Mouse (Mus musculus): Measurements from ENCODE around the gene Bcl2l2.

Bcl2l2 gene

DNA sequence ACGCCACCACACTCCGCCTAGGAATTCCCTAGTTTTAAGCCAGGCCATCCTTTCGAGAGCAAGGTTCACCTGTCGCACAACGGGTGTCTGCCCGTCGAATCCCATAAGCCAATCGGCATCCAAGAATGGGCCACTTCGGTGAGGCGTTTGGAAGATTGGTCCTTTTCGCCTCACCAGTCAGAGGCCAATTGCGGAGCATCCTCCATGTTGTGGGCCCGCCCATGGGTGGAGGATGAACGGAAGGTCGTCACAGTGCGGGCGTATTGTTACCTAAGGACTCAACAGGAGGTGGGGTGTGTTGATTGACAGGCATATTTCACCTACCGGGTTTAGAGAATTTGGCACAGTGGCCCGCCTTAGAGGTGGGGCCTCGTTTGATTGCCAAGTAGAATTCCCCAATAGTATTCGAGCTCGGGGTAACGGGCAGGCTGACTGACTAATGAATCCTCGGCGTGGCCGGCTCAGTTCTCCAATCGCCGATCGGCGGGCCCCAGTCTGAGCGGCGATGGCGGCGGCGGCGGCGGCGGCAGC, 10.5 kb downstream of the Bcl2l2 start:
- peak; percentile 99 for DNase-seq (ENCODE audit: low spot score)

DNA sequence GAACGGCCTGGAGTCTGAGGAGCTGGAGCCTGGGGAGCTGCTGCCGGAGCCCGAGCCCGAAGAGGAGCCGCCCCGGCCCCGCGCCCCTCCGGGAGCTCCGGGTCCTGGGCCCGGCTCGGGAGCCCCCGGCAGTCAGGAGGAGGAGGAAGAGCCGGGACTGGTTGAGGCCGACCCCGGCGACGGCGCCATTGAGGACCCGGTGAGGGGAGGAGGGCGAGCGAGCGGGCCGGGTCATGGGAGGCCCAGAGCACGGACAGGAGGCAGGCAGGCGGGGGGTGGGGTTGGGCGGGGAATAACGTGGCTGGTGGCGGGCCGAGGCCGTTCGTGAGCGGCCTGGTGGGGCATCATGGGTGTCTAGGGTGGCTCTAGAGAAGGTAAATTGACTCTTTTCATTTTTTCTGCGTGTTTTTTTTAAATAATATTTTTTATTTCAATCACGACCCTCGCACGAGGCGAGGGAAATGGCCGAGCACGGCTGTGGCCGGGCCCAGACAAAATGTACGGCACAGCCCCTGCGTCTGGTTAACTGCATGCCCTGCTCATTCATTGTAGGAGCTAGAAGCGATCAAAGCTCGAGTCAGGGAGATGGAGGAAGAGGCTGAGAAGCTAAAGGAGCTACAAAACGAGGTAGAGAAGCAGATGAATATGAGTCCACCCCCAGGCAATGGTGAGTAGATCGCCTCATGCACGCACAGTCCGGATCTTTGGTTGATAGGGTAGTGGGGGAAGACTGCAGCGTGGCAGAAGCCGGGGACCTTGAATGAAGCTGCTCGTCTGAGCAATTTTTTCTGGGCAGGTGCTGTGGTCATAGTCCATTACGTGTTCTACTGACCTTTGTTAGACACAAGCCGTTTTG, 11.3 kb downstream of the Bcl2l2 start:
- peak; percentile 58 for DNase-seq (ENCODE audit: low spot score)

DNA sequence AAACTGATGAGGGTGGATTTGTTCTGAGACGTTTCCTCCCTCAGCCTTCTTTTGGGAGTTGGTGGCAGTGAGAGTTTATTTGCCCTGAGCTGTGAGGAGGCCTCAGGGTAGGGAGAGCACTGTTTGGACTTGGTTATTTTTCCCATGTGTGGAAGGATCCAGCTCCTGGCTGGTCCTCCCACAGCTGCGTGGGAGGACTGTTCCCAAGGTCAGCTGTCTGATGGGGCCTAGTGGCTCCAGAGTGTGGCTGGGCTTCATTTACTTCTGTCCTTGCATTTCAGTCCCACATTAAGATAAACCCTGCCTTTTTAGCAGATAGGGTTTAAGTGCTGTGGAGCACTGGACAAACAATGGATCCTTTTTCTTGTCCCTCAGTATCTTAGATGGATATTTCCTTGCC, 14.3 kb downstream of the Bcl2l2 start:
- DNase-seq (ENCODE audit: low spot score): no peak

DNA sequence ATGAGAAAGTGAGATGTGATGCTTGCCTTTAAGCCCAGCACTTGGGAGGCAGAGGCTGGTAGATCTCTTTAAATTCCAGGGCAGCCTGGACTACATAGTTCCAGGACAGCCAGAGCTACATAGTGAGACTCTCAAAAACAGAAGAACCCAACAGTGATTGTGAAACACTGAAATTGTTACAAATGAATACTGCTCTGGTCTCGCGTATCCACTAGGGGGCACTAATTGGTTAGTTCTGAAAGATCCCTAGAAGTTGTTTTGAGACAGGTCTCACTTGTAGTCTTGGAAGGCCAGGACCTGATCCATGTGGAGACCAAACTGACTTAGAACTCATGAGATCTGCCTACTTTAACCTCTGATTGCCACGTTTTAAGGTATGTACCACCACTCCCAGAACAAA, 17.2 kb downstream of the Bcl2l2 start:
- DNase-seq (ENCODE audit: low spot score): peak; percentile 93

DNA sequence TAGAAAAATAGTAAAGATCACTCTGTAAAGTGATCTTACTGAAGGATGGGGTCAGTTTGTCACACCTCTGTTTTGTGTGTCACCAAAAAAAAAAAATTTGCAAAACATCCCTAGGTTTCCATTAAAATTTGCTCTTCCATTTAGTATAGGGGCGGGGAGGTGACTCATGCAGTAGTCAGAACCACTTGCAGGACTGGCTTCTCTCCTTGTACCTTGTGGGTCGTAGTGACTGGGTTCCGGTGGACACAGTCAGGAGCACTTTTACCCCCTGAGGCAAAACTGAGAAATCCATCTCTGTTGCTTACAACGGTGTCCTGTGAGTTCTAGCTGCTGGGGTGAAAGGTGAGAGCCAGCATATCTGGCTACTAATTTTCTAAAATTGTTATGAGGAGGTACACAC, 20.5 kb downstream of the Bcl2l2 start:
- no peak for DNase-seq (ENCODE audit: low spot score)

DNA sequence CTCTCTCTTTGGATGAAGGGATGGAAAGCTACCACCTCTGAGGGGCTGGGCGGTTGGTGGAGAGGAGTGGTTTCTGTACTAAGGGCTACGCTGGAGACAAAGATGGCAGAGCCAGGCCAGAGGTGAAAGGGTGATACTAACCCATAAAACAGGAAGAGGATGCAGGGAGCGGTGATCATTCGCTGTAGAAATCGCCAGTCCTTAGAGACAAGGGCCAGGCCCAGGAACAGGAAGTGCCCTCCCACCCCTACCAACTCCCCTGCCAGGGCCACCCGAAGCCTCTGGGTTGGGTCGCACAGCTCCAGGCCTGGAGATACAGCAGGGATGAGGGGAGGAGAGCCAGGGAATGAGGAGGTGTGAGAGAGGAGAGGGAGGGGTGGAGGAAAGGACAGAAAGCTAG, 25.5 kb downstream of the Bcl2l2 start:
- no peak for DNase-seq (ENCODE audit: low spot score)

DNA sequence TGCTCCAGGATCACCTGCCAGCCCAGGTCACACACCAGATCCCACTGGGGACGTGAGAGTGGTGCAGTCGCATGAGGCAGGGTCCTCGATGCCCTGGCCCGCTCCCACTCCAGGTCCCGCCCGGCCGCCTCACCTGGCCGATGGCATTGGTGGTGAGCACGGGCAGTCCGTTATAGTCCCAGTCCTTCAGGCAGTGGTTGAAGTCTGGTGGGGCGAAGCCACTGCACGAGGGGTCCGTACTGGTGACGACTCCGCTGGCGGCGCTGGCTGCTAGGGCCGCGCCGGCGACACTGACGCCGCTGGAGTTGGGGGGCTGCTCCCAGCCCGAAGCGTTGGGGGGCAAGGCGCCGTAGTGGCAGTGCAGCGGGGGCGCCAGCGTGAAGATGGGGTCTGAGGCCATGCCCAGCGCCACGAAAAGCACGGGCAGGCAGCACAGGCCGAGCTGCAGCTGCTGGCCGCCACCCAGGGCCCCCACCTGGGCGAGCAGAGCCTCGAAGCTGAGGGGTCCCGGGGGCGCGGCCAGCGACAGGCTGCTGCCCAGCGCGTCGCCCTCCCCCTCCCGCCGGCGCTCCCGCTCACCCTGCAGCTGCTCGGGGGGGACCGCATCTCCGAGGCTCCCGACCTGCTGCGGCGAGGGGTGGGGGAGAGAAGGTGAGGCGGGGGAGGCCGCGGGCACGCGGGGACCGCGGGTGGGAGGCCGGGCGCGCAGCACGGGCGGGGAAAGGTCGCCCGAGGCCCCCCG, 29.1 kb downstream of the Bcl2l2 start:
- DNase-seq (ENCODE audit: low spot score): peak; percentile 29

DNA sequence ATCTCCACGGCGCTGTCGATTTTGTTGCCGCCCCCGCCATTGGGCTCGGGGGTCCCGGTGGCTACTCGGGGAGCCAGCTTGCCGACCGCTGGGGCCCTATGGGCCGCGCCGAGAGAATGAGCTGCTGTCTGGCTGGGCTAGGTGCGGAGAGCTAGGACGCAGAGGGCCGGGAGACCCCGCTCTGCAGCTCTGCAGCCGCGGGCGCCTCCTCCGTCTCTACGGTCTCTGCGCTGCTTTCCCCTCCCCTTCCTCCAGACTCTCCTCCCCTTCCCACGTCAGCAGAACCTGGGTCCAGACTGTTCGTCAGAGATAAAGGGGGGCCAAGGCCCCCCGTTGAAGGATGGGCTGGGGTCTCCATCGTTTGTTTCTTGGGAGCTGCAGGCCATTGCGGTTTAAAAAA, 29.7 kb downstream of the Bcl2l2 start, which contains the start of gene Slc22a17:
Slc22a17 (minus strand) TSS at position 247 of the 400 bp plus-strand sequence.
- DNase-seq (ENCODE audit: low spot score): peak; percentile 84

DNA sequence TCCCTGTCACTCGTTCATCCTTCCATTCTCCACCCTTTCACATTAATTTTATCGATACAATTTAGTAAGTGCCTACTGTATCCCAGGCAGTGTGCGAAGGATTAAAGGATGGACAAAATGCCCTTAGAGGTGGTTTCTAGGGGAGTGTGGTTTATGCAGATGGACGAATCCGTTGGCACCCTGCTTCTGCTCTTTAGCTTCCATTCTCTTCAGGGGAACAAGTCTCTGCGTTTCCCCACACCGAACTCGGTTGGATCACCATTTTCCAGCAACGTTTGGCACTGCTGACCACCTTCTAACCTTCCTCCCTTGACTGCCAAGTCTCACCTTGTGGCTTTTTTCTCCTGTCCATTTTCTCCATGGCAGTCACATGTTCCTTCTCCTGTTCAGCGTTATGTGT, 30.2 kb downstream of the Bcl2l2 start:
- DNase-seq (ENCODE audit: low spot score): no peak

DNA sequence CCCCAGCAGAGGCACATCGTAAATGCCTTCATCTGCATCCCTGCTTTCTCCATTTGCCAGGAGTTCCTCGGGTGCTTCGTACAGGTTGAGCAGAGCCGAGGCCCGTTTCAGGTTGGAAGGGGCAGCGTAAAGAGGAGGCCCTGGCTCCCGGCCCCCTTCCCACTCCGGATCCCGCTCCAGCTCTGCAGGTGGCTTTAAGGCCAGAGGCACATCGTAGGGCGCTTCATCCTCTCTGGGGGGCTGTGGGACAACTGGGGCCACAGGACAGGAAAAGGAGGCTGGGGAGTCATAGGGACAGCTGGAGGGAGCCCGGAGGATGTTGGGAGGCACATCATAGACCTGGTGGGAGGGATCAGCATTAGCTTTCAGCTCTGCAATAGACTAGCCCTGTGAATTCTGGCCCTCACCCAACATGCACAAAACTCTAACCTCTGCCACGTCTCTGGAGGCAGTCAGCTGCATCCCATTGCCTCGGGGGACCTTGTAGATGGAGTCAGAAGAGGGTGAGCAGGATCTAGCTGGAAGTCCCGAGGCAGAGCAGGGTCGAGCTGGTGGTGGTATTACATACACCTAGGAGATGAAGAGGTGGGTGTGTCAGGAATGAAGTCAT, 37.0 kb downstream of the Bcl2l2 start:
- no peak for DNase-seq (ENCODE audit: low spot score)

DNA sequence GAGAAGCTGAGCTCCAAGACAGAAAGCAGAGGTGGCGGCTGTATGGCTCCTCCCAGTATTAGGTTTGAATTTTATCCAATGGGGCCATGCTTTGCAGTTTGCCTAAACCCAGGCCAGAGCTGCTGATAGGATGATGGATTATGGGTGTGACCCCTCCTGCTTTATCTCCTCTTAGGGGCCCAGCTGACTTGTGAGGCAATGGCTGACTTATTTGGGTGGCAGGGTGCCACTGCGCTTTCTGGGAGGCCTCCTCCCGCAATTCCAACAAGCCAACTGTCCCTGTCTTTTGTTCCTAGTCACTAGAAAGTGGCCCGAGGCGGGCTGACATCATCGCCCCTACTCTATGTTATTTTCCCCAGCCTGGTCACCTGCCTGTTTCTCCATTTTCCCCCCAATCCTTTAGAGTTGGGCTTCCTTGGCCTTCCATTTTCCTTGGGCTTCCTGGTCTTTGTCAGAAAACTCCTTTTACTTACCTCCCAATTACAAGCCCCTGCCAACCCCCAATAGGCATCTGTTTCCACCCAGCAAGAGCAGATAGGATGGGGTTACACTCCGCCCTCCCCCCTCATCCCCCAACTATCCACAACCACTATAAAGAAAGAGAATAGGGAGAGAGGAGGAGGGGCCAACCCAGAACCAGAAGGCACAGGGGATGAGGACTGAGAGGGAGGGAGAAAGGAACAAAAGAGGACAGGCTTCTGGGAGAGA, 41.6 kb downstream of the Bcl2l2 start:
- peak; percentile 72 for DNase-seq (ENCODE audit: low spot score)

DNA sequence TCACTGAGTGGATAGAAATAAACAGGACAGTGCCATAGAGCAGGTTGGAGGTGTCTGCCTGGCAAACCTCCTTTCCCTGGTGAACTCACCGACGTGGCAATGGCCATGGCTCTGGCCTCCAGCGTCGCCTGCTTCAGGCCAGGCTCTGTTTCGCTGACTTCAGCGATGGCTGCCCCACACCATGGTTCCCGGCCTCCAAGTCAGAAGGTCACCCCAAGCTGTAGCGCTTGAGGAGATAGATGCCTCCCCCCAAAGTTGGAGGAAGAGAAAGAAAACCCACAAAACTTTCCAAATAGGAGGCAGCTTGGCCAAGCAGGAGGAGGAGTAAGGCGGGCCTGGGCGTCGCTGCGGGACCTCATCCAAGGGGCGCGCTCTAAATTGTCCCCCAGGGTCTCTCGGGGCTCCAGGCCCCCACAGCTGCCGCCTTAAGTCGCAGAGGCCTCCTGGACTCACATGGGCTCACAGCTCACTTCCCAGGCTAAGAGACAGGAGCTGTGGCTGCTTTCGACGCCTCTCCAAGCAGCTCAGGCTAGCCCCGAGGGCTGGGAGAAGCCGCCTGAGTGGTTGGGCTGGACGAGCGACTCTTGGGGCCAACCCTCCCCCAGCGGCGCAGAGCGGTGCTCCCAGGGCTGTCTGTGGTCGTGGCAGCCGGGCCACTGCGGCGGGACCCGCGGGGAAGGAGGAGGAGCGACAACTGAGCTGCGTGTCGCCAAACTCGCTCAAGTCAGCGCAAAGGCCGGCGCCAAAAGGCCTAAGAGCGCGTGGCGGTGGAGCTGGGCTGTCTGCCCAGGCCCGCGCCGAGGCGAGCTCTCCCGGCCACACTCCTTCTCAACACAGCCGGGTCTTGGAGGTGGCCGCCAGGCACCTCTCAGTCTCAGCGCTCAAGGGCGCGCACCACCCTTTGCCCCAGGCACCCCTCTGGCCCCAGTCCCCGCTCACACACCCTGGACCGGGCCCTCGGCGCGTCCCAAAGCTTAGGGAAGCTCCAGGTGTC, 42.5 kb downstream of the Bcl2l2 start, which contains the start of gene Efs:
Efs (minus strand) TSS at position 778 of the 994 bp plus-strand sequence.
- peak; percentile 72 for DNase-seq (ENCODE audit: low spot score)

DNA sequence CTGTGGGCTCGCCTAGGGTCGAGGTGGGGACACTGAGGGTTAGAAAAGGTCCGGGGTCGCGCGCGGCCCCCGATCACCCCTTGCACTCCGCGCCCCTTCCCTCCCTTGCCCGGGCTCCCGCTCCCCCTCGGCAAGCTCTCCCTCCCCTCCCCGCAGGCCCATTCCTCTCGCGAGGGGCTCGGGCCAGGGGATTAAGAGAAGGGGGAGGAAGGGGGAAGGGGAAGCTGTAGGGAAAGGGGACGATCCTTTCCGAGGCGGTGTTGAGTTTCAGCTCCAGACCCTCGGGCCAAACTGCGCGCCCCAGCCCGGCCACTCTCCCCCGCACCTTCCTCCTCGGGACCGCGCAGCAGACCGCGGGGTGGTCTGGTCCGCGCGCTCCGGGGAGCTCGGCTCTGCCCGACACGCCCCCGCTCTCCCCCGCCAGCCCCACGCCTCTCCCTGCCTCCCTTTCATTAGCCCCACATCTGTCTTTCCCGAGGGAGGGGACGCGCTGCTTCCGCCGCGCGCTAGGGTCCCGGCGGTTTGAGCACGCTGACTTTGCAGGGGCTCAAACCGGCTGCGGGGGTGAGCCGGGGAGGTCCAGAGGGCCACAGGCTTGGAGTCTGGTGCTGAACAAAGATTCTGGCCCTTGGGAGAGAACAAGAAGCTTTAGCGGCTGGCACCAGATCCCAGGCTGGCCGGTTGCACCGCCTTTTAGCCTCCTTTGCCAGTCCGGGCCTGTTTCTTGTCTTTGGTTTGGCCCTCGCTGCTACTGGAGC, 43.4 kb downstream of the Bcl2l2 start:
- peak; percentile 84 for DNase-seq (ENCODE audit: low spot score)

DNA sequence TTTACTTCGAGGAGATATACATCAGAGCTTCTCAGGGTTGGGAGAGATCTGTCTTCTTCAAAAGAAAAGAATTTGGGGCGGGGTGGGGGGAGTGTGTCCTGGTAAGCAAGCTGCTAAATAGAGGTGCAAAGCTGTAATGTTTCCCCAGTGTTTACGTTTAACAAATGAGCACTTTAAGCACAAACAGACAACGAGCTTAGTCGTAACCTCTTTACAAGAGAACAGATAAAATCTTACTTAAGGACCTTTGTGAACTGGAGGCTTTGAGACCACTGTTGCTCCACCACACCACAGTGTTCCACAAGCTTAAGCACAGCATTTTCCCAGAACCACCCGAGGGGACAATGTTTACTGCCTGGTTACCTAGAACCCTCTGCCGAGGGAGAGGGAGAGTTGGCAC, 44.1 kb downstream of the Bcl2l2 start:
- DNase-seq (ENCODE audit: low spot score): no peak

DNA sequence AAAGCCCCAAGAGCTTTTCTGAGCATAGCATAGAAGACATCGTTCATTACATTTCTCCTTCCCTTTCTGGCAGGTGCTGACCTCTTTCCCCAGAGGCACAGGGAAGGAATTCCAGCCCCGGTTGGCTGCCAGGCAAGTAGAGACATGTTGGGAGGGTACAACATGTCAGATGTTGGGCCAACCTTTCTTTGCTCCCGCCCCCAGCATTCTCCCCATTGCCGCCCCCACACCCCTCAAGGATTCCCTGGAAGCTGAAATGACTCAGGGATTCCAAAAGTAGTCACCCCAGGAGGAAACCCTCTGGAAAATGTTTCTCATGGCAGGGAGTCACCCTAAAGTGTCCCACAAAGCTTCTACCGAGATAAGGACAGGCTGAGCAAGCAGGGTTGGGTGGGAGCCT, 46.6 kb downstream of the Bcl2l2 start:
- DNase-seq (ENCODE audit: low spot score): no peak

DNA sequence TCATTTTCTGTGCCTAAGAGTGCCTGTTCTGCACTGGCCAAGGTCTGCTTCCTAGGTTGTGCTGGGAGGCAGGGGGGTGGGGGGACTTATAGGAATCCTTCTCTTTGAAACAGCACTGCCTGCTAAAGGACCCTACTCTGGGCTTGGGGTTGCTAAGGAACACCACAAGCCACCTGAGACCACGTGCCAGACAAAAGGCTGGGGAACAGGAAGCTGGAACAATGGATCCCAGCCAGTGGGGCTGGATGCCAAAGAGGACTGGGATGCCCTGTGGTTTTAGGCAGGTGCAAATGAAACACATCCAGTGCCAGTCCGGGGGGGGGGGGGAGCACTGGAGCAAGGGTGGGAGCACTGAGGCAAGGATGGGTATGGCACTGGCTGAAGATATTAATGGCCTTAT, 47.3 kb downstream of the Bcl2l2 start:
- no peak for DNase-seq (ENCODE audit: low spot score)

DNA sequence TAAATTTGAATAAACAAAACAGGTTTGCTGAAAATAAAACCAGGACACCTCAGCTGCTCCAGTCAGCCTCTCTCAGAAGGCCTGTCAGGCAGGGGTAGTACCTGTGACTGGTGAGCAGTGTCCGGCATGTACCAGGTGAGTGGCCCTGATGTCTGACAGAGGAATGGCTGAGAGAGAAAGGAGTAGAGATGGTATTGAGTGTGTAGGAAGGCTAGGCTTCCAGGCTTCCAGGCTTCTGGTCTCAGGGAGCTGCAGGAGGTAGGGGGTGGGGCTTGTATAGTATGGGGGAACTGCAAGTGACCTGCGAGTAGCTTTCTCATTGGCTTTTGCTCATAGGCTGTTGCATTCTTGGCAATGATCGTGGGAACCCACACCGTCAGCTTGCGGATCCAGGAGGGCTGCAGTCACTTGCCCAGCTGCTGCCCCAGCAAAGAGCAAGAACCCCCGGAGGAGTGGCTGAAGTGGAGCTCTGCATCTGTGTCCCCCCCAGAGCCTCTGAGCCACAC, 49.5 kb downstream of the Bcl2l2 start, which contains the start of gene Il25:
Il25 (plus strand) TSS at position 51 of the 506 bp plus-strand sequence.
- DNase-seq (ENCODE audit: low spot score): peak; percentile 52

DNA sequence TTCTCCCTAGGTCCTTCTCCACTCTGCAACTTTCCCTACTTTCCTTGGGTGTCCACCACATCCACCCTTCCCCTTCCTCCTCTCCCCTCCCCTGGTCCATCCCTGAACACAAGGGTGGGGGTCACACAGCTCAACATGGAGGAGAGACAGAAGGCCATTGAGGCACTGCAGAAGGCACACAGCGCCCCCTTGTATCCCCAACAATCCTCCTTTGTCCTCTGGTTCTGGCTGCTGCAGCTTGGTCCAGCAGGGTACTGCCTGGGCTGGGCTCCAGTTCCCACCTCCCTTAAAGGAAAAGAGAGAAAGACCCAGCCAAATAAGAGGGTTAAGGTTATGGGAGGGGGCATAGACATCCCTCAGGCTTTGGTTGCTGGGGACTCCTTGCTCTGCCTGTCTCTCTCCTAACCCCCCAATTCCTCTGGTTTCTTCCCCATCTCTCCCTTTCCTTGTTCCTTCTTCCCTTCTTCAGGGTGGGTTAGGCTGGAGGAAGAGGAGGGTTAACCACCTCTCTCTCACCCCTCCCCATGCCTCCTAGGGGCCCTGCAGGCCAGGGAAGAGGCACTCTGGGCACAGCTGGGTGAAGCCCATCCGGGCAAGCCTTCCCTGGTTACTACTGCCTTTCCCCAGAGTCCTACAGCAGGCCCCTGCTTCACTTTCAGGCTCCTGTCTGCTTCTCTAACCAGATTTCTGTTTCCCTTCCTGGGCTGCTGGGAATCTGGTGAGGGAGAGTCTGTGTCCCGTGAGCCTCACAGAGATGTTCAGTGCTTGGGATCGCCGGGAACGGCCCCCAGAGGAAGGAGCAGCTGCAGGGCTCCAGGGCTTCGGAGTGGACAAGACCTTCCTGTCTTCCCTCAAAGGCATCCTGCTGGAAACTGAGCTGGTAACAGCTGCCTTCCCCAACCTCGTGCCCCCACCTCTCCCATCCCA, 53.0 kb downstream of the Bcl2l2 start, which contains the start of gene Cmtm5:
Cmtm5 (plus strand) TSS at position 358 of the 927 bp plus-strand sequence.
- no peak for DNase-seq (ENCODE audit: low spot score)
